Mouse (Mus musculus): Measurements from ENCODE around the gene Zswim7. TPM values are rescaled to one million over a fixed set of nuclear protein-coding genes. Genes with fewer than 3 reads are reported as not detected.
A peak's percentile ranks its signal among the peaks of the same experiment; 100 is the strongest.

Zswim7 gene
- polyA plus RNA-seq, 1 experiment from 2014 or later, result 24.8 TPM

- ATAC-seq, result no peak
- DNase-seq (ENCODE audit: low read depth, low spot score), result no peak
- no peak for TF ChIP-seq CTCF (IDR thresholded peaks at IDR 0.05)
- in situ Hi-C loops (cut with MboI; ENCODE audit: low pct_unique_long_range_greater_than_20kb), result no loop called here
- CTCF ChIA-PET, result interaction anchor here (1.0 to 2.1 kb wide), 2 partner anchors 9 to 38 kb away, joined by 3 to 8 read pairs; partner anchors contain the start of gene Adora2b
- POLR2A ChIA-PET, result no interaction called here
- H3K27me3 ChIP-seq, result no peaks in the 10 kb centered on the region
These were observed 22.0 kb downstream of the Zswim7 start for GRCm38 (mm10) chr11:62259214-62259613.

GRCm38 (mm10) chr11:62253380-62253779, 27.8 kb downstream of the Zswim7 start:
- ChIA-PET CTCF (interaction anchor here (1.4 kb wide), 1 partner anchor 205 kb away, joined by 3 read pairs; no protein-coding TSS in a partner anchor), POLR2A (no interaction called here)
- ATAC-seq, result no peak
- DNase-seq (ENCODE audit: low read depth, low spot score), result no peak
- no peaks in the 10 kb centered on the region for H3K27me3 ChIP-seq
- no peak for TF ChIP-seq CTCF (IDR thresholded peaks at IDR 0.05)
- in situ Hi-C loops (cut with MboI; ENCODE audit: low pct_unique_long_range_greater_than_20kb), result no loop called here

GRCm38 (mm10) chr11:62251047-62251446, 30.1 kb downstream of the Zswim7 start:
- ChIA-PET POLR2A (interaction anchor here (0.6 kb wide), 1 partner anchor 123 kb away, joined by 3 read pairs; no protein-coding TSS in a partner anchor), CTCF (interaction anchor here (0.9 to 2.5 kb wide), 3 partner anchors 8 to 20 kb away, joined by 3 to 8 read pairs (median 3); no protein-coding TSS in a partner anchor)
- no peaks in the 10 kb centered on the region for H3K27me3 ChIP-seq
- ATAC-seq (no peak), DNase-seq (ENCODE audit: low read depth, low spot score) (no peak)
- TF ChIP-seq CTCF (IDR thresholded peaks at IDR 0.05), result no peak
- in situ Hi-C loops (cut with MboI; ENCODE audit: low pct_unique_long_range_greater_than_20kb), result no loop called here

- ATAC-seq, result peak; percentile 45
- no peaks in the 10 kb centered on the region for H3K27me3 ChIP-seq
- no peak for TF ChIP-seq CTCF (IDR thresholded peaks at IDR 0.05)
- in situ Hi-C loops (cut with MboI; ENCODE audit: low pct_unique_long_range_greater_than_20kb), result no loop called here
- ChIA-PET CTCF (interaction anchor here (0.7 to 2.5 kb wide), 18 partner anchors 9 to 202 kb away, joined by 3 to 9 read pairs (median 4); no protein-coding TSS in a partner anchor), POLR2A (interaction anchor here (0.8 to 1.4 kb wide), 3 partner anchors 18 to 28 kb away, joined by 3 to 6 read pairs (median 3); no protein-coding TSS in a partner anchor)
- no peak for DNase-seq (ENCODE audit: low read depth, low spot score)
These were observed 31.7 kb downstream of the Zswim7 start for GRCm38 (mm10) chr11:62249266-62250037.

GRCm38 (mm10) chr11:62248401-62249244, 32.6 kb downstream of the Zswim7 start, which contains the start of gene Adora2b:
Gene Adora2b, plus strand, starts transcription at chr11:62248984.
- POLR2A ChIA-PET, result interaction anchor here (0.7 to 1.4 kb wide), 5 partner anchors 19 to 29 kb away, joined by 3 to 6 read pairs (median 3); no protein-coding TSS in a partner anchor
- peak; percentile 46 for ATAC-seq

GRCm38 (mm10) chr11:62247759-62248400, 33.3 kb downstream of the Zswim7 start:
- TF ChIP-seq CTCF (IDR thresholded peaks at IDR 0.05), result no peak
- ATAC-seq (no peak), DNase-seq (ENCODE audit: low read depth, low spot score) (no peak)
- POLR2A ChIA-PET, result interaction anchor here (0.7 to 1.3 kb wide), 2 partner anchors 20 to 21 kb away, joined by 3 read pairs; no protein-coding TSS in a partner anchor
- CTCF ChIA-PET, result interaction anchor here (1.4 to 2.0 kb wide), 2 partner anchors 20 to 23 kb away, joined by 4 to 6 read pairs; no protein-coding TSS in a partner anchor
- H3K27me3 ChIP-seq, result no peaks in the 10 kb centered on the region
- in situ Hi-C loops (cut with MboI; ENCODE audit: low pct_unique_long_range_greater_than_20kb), result no loop called here

More at GRCm38 (mm10) chr11:62248401-62249244, 32.6 kb downstream of the Zswim7 start, which contains the start of gene Adora2b:
- H3K27me3 ChIP-seq, result no peaks in the 10 kb centered on the region
- TF ChIP-seq CTCF (IDR thresholded peaks at IDR 0.05), result no peak
- in situ Hi-C loops (cut with MboI; ENCODE audit: low pct_unique_long_range_greater_than_20kb), result no loop called here
- no peak for DNase-seq (ENCODE audit: low read depth, low spot score)
- CTCF ChIA-PET, result interaction anchor here (0.7 to 2.5 kb wide), 15 partner anchors 8 to 105 kb away, joined by 3 to 9 read pairs (median 4); no protein-coding TSS in a partner anchor

GRCm38 (mm10) chr11:62244471-62244870, 36.7 kb downstream of the Zswim7 start:
- TF ChIP-seq CTCF (IDR thresholded peaks at IDR 0.05), result no peak
- CTCF ChIA-PET, result no interaction called here
- POLR2A ChIA-PET, result no interaction called here
- ATAC-seq, result no peak
- no peaks in the 10 kb centered on the region for H3K27me3 ChIP-seq
- DNase-seq (ENCODE audit: low read depth, low spot score), result no peak
- in situ Hi-C loops (cut with MboI; ENCODE audit: low pct_unique_long_range_greater_than_20kb), result no loop called here

GRCm38 (mm10) chr11:62243871-62244270, 37.3 kb downstream of the Zswim7 start:
- no peaks in the 10 kb centered on the region for H3K27me3 ChIP-seq
- DNase-seq (ENCODE audit: low read depth, low spot score), result no peak
- CTCF ChIA-PET, result no interaction called here
- peak; percentile 44 for ATAC-seq
- TF ChIP-seq CTCF (IDR thresholded peaks at IDR 0.05), result no peak
- POLR2A ChIA-PET, result no interaction called here
- in situ Hi-C loops (cut with MboI; ENCODE audit: low pct_unique_long_range_greater_than_20kb), result no loop called here

- CTCF ChIA-PET, result interaction anchor here (1.9 kb wide), 1 partner anchor 9 kb away, joined by 7 read pairs; the partner anchor contains the start of gene Adora2b
- DNase-seq (ENCODE audit: low read depth, low spot score), result no peak
- in situ Hi-C loops (cut with MboI; ENCODE audit: low pct_unique_long_range_greater_than_20kb), result no loop called here
These were observed 40.4 kb downstream of the Zswim7 start for GRCm38 (mm10) chr11:62240631-62241261.

More at GRCm38 (mm10) chr11:62240631-62241261, 40.4 kb downstream of the Zswim7 start:
- POLR2A ChIA-PET, result interaction anchor here (0.6 kb wide), 1 partner anchor 213 kb away, joined by 3 read pairs; no protein-coding TSS in a partner anchor
- ATAC-seq, result no peak
- H3K27me3 ChIP-seq, result no peaks in the 10 kb centered on the region
- no peak for TF ChIP-seq CTCF (IDR thresholded peaks at IDR 0.05)
